Mouse (Mus musculus) limb, embryonic 12.5 days (tissue): ENCODE measurements around the gene Oxsr1. TPM values are rescaled to one million over a fixed set of nuclear protein-coding genes. Genes with fewer than 3 reads are reported as not detected.

Source experiments
- polyA plus RNA-seq: library from polyadenylated mRNA; unstranded; fragments of >200 nt; fragmentation: Nextera tagmentation; extraction: Ambion mirVana; gene quantifications from 2 replicates; pipeline ENCODE4 v1.2.1, GENCODE M21; 2016

The Oxsr1 gene
- polyA plus RNA-seq, 1 experiment from 2014 or later: 17.0 TPM

Other genes with a start within 250 kb of the Oxsr1 start
- 25.1 and 27.8 TPM in 2 replicates for gene Plcd1, start 228.9 kb downstream of the Oxsr1 start, polyA plus RNA-seq
- gene Dlec1, start 219.9 kb downstream of the Oxsr1 start, polyA plus RNA-seq: 2.0 and 2.3 TPM in 2 replicates
- gene Acaa1b, start 165.3 kb downstream of the Oxsr1 start, polyA plus RNA-seq: 1.5 TPM in 2 replicates
- gene Gm47289, start 163.3 kb downstream of the Oxsr1 start, polyA plus RNA-seq: not detected in 2 replicates
- not detected in 2 replicates for gene Slc22a13, start 113.3 kb downstream of the Oxsr1 start, polyA plus RNA-seq
- gene Acaa1a, start 17.2 kb upstream of the Oxsr1 start, polyA plus RNA-seq: 81.3 and 81.6 TPM in 2 replicates
- gene Myd88, start 19.0 kb upstream of the Oxsr1 start, polyA plus RNA-seq: 9.2 and 9.9 TPM in 2 replicates
- 7.6 and 8.3 TPM in 2 replicates for gene Xylb, start 35.0 kb upstream of the Oxsr1 start, polyA plus RNA-seq
- not detected in 2 replicates for gene Slc22a14, start 43.1 kb upstream of the Oxsr1 start, polyA plus RNA-seq
- gene Acvr2b, start 79.7 kb upstream of the Oxsr1 start, polyA plus RNA-seq: 48.9 and 50.5 TPM in 2 replicates
- 48.5 and 50.8 TPM in 2 replicates for gene Exog, start 122.5 kb upstream of the Oxsr1 start, polyA plus RNA-seq